Mouse (Mus musculus): ENCODE measurements around the gene Cdc20. TPM values are rescaled to one million over a fixed set of nuclear protein-coding genes. Genes with fewer than 3 reads are reported as not detected.

Cdc20 gene
- 35.5 and 48.3 TPM in 2 replicates for polyA plus RNA-seq (2015; fragmentation: Nextera tagmentation; extraction: Ambion mirVana)

DNA sequence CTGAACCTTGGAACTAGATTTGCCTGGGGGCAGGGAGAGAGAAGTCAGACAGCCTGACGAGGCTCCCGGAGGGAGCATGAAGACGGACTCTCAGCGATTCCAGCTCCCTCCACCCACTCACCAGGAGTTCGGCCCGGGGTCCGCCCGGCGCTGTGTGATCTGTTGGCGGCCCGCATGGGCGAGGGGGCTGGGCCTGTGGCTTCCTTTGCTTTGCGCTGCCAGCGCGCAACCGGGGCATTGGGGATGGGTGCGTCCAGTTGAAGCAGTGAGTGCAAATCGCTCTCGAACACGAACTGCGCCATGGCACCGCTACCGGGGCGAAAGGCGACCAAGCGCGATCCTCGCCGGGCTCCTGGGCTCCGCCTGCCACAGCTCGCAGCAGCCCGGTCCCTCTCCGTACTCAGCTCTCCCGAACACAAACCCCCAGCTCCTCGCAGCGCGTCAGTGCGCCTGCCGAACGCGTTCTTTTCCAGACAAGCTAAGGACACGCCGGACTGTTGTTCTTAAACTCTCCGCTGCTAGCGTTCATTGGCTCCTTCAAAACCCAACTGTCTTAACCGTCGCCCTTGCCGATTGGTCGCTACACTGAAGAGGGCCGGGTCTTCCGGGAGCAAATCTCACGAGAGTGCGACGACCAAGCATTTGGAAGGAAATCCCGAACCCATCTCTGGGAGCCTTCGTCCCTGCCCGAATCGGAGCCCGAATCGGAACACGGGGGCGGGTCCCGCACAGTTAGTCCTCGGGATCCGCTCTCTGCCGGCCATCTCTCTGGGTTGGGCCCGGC is at the start of gene Cdc20:
Cdc20 (minus strand) TSS at position 533 of the 784 bp plus-strand sequence.
- Histone ChIP-seq H3K27ac (peak within 1 kb of the TSS; percentile 88), H3K9ac (peak within 1 kb of the TSS; percentile 70), H3K36me3 (replicated peaks) (0 out of 2 replicates have a peak, but pooled peaks cover 4% of the 10 kb centered on the region), H3K9me3 (no peaks in the 10 kb centered on the region), H3K4me2 (peak within 1 kb of the TSS; percentile 98), H3K27me3 (replicated peaks) (no peaks in the 10 kb centered on the region), H3K4me1 (peaks cover 31% of the 10 kb centered on the region), H3K4me3 (peak within 1 kb of the TSS; percentile 49)
- ATAC-seq (replicated peaks) = peak; percentile 96
- WGBS = under 1% methylated on average over 67 of the region's 67 CpGs

DNA sequence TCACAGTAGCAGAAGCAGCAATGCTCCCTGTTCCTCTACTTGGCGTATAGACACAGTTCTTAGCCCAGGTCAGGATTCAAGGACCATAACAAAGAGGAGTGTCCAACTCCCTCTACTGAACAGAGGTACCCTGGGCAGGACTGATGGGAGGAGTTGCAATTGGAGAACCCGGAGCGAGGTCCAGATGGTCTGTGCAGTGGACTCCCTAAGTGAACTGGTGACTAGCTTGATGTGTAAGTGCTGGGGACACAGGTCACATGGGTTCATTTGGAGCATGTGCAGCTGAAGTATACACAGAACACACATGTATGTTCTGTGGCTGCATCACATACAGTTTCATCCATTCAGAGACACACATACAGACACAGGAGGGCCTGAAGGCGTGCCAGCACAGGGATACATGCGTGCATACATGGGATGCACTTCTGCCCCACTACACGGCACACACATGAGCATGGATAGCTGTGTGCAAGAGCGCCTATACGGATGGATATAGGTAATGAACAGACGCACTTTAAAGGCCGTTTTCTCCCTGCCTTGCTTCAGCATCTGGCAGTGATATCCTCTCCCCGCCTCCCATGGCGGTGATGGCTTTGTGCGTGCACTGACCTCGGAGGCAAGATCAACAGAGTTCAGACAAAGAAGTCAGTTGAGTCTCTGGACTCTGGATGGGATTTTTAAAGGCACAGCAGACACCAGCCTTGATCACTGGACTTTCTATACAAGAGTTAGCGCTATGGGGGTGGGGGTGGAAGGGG is 39.8 kb upstream of the Cdc20 start:
- H3K36me3 ChIP-seq (replicated peaks) = no peaks in the 10 kb centered on the region
- ATAC-seq (replicated peaks) = no peak
- no peak overlapping the region for H3K9ac ChIP-seq
- WGBS = 45% methylated on average over 15 of the region's 15 CpGs
- H3K4me2 ChIP-seq = no peak overlapping the region
- no peaks in the 10 kb centered on the region for H3K9me3 ChIP-seq
- H3K4me1 ChIP-seq = no peaks in the 10 kb centered on the region
- no peaks in the 10 kb centered on the region for H3K27me3 ChIP-seq (replicated peaks)
- no peak overlapping the region for H3K27ac ChIP-seq
- no peak overlapping the region for H3K4me3 ChIP-seq

DNA sequence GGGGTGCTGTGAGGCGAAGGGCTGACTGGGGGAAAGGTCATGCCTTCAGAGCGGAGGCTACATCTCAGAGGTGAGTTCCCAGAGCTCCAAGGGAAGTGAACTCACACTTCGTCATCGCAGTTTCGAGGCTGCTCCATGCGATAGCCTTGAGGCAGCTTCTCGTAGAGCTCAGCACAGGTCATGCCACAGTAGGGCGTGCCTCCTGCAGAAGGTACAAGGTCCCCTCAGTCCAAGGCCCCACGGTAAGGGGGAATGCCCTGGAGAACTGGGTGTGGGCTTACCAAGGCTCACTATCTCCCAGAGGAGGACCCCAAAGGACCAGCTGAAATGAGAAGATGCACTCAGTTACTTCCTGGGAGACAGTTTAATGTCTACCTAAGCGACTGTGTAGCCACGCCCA is 35.5 kb upstream of the Cdc20 start:
- H3K27ac ChIP-seq = no peak overlapping the region
- H3K36me3 ChIP-seq (replicated peaks) = no peaks in the 10 kb centered on the region
- no peaks in the 10 kb centered on the region; the same call in 1 of the 2 replicates for H3K9me3 ChIP-seq
- H3K27me3 ChIP-seq (replicated peaks) = no peaks in the 10 kb centered on the region
- H3K4me3 ChIP-seq = no peak overlapping the region
- 91% methylated on average over 11 of the region's 11 CpGs for WGBS
- ATAC-seq (replicated peaks) = no peak
- no peak overlapping the region for H3K9ac ChIP-seq
- no peak overlapping the region for H3K4me2 ChIP-seq
- H3K4me1 ChIP-seq = no peaks in the 10 kb centered on the region

DNA sequence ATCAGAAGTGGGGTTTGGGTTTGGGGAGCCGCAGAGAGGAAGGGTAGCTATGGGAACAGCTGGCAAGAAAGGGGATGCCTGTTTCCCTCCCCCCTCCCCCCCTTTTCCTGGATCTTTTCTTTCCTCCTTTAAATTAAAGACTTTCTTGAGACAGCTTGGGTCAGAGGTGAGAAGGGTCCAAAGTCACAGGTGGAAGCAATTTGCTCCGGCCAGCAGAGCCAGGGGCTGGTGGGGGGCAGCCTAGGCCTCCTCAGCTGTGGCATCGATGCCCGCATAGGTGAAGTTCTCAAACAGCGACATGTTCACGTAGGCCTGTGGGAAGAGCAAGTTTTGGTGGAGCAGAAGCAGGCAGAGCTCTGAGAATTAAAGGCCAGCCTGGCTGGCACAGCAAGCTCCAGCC is 34.1 kb upstream of the Cdc20 start:
- no peak overlapping the region for H3K9ac ChIP-seq
- H3K4me1 ChIP-seq = no peaks in the 10 kb centered on the region
- H3K4me2 ChIP-seq = no peak overlapping the region
- H3K36me3 ChIP-seq (replicated peaks) = no peaks in the 10 kb centered on the region
- WGBS = 92% methylated on average over 6 of the region's 6 CpGs
- H3K27me3 ChIP-seq (replicated peaks) = no peaks in the 10 kb centered on the region
- H3K4me3 ChIP-seq = no peak overlapping the region
- no peak overlapping the region for H3K27ac ChIP-seq
- ATAC-seq (replicated peaks) = no peak
- H3K9me3 ChIP-seq = no peaks in the 10 kb centered on the region; the same call in 1 of the 2 replicates

DNA sequence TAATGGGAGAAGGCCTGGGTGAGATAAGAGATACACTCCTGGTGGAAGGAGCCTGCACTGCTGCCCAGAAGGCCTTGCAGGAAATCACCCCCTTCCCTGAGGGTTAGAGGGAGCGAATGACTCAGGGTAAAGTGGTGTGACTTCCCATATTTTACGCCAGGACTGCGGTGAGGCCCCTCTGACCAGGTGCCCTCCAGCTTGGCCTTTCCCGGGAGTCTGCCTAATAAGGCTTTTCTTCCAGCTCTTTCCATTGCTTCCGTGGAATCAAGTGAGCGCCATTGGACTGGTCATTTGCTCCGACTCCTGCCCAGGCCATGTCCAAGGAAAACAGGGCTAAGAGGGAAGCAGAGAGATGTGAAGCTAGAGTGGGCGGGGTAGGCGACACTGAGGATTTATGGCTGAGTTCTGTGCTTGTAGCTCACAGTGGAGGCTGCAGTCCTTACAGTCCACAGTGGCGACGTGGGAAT is 28.6 kb upstream of the Cdc20 start:
- no peaks in the 10 kb centered on the region for H3K36me3 ChIP-seq (replicated peaks)
- ATAC-seq (replicated peaks) = no peak
- WGBS = 64% methylated on average over 11 of the region's 11 CpGs

DNA sequence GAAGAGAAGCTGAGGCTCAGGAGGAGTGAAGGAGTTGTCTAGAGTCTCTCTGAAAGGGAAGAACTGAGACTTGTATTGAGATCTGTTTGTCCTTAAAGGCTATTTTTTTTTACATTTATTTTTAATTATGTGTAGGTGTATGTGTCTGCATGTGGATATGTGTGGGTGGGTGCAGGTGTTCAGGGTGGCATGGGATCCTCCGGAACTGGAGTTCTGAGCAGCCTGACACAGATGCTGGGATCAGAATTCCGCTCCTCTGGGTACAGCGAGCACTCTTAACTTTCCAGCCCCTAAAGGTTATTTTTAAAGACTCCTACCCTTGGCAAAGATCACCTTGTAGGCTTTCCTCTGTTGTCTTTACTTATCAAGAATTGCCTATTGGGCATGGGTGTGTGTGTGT is 27.8 kb upstream of the Cdc20 start:
- 89% methylated on average over 3 of the region's 3 CpGs for WGBS
- ATAC-seq (replicated peaks) = no peak
- H3K9me3 ChIP-seq = no peaks in the 10 kb centered on the region; the same call in 1 of the 2 replicates

More for the DNA sequence above, 28.6 kb upstream of the Cdc20 start:
- no peaks in the 10 kb centered on the region for H3K4me1 ChIP-seq
- no peaks in the 10 kb centered on the region for H3K27me3 ChIP-seq (replicated peaks)
- H3K4me3 ChIP-seq = no peak overlapping the region
- H3K27ac ChIP-seq = no peak overlapping the region
- H3K9me3 ChIP-seq = no peaks in the 10 kb centered on the region; the same call in 1 of the 2 replicates
- H3K4me2 ChIP-seq = no peak overlapping the region
- no peak overlapping the region for H3K9ac ChIP-seq

DNA sequence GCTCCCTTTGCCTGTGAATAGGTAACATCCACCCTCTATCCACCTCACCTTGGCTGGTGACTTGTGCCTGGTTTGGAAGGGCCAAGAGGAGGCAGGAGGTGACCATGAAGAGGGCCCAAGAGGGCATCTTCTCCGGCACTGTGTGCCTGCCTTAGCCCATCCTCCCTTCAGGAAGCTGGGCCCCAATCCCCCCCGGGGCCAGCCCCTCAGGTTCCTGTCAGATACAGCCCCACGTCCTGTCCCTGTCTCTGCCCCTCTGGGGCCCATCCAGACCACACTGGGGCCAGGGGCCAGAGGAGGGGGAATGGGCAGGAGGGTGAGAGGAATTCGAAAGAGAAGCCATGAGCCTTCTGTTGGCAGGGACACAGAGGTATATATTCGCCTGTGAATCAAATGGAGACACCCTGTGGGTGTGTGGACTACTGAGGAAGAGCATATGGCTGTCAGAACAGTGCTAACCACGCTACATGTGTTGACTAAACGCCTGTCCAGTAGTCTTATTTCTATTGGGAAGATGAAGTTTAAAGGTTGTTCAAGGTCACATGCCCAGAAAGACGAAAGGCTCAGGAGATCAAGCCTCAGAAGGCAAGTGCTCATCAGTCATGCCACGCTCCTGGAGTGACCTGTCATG is 20.3 kb upstream of the Cdc20 start, which contains the start of gene Mpl:
Mpl (minus strand) TSS at position 169 of the 631 bp plus-strand sequence.
- no peaks in the 10 kb centered on the region for H3K9me3 ChIP-seq
- WGBS = 74% methylated on average over 9 of the region's 9 CpGs

More for the DNA sequence above, 27.8 kb upstream of the Cdc20 start:
- Histone ChIP-seq H3K4me1 (no peaks in the 10 kb centered on the region), H3K27ac (no peak overlapping the region), H3K4me3 (no peak overlapping the region), H3K9ac (no peak overlapping the region), H3K27me3 (replicated peaks) (no peaks in the 10 kb centered on the region), H3K4me2 (no peak overlapping the region), H3K36me3 (replicated peaks) (no peaks in the 10 kb centered on the region)

DNA sequence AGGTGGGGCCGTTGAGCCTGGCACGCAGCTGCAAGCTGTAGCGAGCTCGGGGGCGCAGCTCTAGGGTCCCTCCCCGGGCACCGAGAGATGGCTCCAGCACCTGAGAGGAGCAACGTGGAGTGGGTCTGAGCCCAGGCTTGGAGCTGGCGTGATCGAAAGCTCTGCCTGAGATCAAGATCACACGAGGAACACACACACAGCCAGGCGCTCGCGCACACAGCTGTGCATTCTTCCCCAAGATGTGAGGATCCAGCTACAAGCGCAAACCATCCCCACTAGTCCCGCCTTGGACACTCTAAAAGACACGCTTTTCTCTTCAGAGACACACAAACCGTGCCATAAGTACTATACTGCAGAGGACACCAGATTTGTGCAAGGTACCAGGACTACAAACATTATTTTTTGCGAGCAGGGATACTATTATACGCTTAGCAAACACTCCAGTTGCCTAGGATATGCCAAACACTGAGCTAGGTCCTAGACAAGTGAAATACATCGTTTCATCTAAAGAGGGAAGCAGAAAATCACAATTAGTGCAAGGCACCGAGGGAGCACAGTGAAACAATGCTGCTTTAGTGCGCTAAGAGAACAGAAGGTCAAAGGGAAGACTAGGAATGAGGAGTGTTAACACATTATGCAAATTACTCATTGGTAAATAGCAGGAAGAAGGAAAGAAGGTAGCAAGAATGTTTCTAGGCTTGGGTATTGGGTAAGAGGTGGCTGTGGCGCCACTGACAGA is 9.4 kb upstream of the Cdc20 start:
- H3K27ac ChIP-seq = 0 out of 2 replicates have a peak overlapping the region, but pooled peaks have one; percentile 2
- ATAC-seq (replicated peaks) = peak; percentile 55
- 21% methylated on average over 24 of the region's 24 CpGs for WGBS
- no peaks in the 10 kb centered on the region for H3K36me3 ChIP-seq (replicated peaks)
- H3K9me3 ChIP-seq = no peaks in the 10 kb centered on the region
- H3K9ac ChIP-seq = peak overlapping the region; percentile 39
- H3K4me3 ChIP-seq = peak overlapping the region; percentile 32
- 0 out of 2 replicates have a peak, but pooled peaks cover 3% of the 10 kb centered on the region for H3K27me3 ChIP-seq (replicated peaks)
- peak overlapping the region; percentile 72 for H3K4me2 ChIP-seq
- peaks cover 14% of the 10 kb centered on the region for H3K4me1 ChIP-seq

More for the DNA sequence above, 20.3 kb upstream of the Cdc20 start, which contains the start of gene Mpl:
- Histone ChIP-seq H3K36me3 (replicated peaks) (no peaks in the 10 kb centered on the region), H3K4me3 (no peak within 1 kb of the TSS), H3K27me3 (replicated peaks) (no peaks in the 10 kb centered on the region), H3K27ac (no peak within 1 kb of the TSS), H3K4me1 (no peaks in the 10 kb centered on the region), H3K4me2 (no peak within 1 kb of the TSS), H3K9ac (no peak within 1 kb of the TSS)
- no peak for ATAC-seq (replicated peaks)

DNA sequence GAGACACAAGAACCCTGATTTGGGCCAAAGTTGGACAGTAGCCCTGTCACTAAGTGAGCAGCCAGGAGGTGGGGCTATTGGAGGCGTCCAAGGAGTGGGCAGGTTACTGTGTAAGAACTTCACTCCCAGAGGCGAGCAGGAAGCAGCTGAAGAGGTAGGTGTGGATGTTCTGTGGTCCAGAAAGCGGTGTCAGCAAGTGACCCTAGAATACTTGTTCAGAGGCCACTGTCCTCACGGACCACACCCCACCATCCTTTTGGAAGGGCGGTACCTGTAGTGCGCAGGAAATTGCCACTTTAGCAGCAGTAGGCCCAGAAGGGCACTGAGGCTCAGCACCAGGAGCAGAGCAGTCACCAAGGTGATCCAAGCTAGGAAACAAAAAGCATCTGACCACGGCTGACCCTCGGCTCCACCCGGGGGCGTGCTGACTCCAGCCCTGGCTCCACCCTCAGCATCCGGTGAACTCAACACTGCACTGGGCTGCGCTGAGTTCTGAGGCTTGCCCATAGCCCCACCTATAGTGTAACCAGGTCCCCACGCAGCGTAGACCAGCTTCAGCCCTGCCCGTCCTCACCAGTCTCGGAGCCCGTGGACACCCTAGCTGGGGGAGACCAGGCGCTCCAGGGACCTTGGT is 8.7 kb upstream of the Cdc20 start:
- Histone ChIP-seq H3K36me3 (replicated peaks) (no peaks in the 10 kb centered on the region), H3K9ac (peak overlapping the region; percentile 39), H3K9me3 (no peaks in the 10 kb centered on the region), H3K4me1 (peaks cover 14% of the 10 kb centered on the region), H3K4me2 (peak overlapping the region; percentile 72), H3K27ac (no peak overlapping the region), H3K4me3 (peak overlapping the region; percentile 32), H3K27me3 (replicated peaks) (0 out of 2 replicates have a peak, but pooled peaks cover 3% of the 10 kb centered on the region)
- 18% methylated on average over 18 of the region's 18 CpGs for WGBS
- peak; percentile 88 for ATAC-seq (replicated peaks)

DNA sequence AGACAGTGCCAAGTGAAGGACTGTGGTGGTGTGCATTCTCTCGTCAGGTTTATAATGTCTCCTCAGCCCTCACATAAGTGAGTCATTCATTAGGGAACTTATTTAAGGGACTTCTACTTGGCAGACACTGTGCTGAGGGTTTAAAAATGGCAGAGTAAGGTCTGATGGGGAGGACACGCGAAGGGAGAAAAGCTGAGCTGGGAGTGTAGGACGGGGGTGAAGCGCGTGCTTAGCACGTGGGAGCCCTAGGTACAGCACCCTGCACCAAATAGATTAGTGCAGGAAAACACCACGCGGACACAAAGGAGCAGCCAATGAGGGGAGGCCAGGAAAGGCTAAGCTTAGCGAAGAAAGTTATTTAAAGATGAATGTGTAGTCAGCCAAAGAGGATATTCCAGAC is 7.9 kb upstream of the Cdc20 start:
- Histone ChIP-seq H3K36me3 (replicated peaks) (no peaks in the 10 kb centered on the region), H3K9ac (no peak overlapping the region), H3K4me1 (peaks cover 14% of the 10 kb centered on the region), H3K9me3 (no peaks in the 10 kb centered on the region), H3K4me2 (no peak overlapping the region), H3K27ac (no peak overlapping the region), H3K4me3 (no peak overlapping the region), H3K27me3 (replicated peaks) (0 out of 2 replicates have a peak, but pooled peaks cover 3% of the 10 kb centered on the region)
- ATAC-seq (replicated peaks) = no peak
- 83% methylated on average over 10 of the region's 10 CpGs for WGBS

DNA sequence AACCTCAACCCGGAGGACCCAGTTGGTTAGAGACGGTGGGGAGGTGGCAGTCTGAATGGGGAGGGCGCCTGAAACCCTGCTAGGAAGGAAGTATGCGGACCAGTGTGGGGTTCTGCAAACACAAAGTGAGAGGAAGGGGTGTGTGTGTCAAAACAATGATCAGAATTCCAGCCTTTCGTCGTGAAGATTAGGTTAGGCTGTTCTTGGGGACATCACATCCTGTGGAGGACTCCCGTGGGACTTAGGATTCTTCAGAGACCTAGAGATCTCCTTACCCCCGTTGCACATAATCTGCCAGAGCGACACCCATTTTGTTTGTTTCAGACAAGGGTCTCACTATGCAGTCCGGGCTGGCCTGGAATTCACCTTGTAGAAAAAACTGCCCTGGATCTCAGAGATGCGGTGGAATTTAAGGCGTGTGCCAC is 689 bp upstream of the Cdc20 start:
- peak; percentile 32 for ATAC-seq (replicated peaks)
- 10% methylated on average over 12 of the region's 12 CpGs for WGBS

More for the DNA sequence above, 689 bp upstream of the Cdc20 start:
- Histone ChIP-seq H3K27ac (peak overlapping the region; percentile 88), H3K36me3 (replicated peaks) (0 out of 2 replicates have a peak, but pooled peaks cover 3% of the 10 kb centered on the region), H3K9ac (peak overlapping the region; percentile 70), H3K9me3 (no peaks in the 10 kb centered on the region), H3K4me3 (peak overlapping the region; percentile 49), H3K27me3 (replicated peaks) (no peaks in the 10 kb centered on the region), H3K4me2 (peak overlapping the region; percentile 98), H3K4me1 (peaks cover 31% of the 10 kb centered on the region)

All from midbrain, embryonic 15.5 days (tissue).